Mouse (Mus musculus) neutrophil, adult 83 days (primary cell): ENCODE results near the gene Rad1. TPM values are rescaled to one million over a fixed set of nuclear protein-coding genes. Genes with fewer than 3 reads are reported as not detected.

Experiments used
- total RNA-seq, 2 experiments: library from RNA; stranded (reverse); gene quantifications; one replicate each; pipeline ENCODE4 v1.2.4; 2023

Gene Rad1
- total RNA-seq: 10 to 100 TPM; 10.8 to 12.5 TPM

DNA sequence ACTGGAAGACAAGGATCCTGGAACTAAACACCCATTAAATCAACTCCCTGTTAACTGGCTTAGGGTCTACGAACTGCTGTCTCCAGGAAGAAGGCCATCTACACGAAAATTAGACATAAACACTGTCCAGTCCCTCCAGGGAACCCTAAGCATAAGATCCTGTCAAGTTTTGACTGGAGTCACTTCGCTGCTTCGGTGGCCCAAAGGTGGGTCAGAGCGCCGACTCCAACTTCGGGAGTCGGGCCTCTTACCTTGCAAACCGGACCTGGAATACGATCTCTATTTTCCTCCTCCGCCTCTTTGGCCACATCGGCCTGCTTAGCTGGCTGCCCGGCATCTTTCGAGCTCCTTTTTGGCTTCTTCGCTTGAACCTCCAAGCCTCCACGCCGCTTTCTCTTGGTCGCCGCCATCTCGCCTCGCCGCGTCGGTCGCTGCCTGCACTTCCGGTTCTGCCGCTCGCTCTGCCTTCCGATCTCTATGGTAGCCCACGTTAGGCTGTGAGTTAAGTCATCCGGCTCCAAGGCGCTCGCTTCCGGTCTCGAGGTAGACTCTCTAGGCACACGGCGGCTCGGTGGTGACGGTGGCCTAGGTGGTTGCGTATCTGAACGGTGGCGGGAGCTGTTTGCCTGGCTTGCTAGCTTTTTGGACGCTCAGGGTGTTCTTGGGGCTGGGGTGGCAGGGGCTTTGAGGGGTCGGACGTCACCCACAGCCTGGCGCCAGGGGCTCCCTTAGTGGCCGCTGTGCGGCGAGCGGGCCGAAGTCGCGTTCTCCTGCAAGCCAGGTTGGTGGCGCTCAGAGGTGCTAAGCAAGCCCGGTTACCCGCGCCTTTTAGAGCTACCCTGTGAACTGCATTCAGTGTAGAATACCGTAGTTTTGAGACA lies at the start of gene Rad1, which contains the start of gene Brix1:
TSS of gene Rad1 (plus strand) at position 535 of the 881 bp plus-strand sequence.
TSS of gene Brix1 (minus strand) at position 464 of the 881 bp plus-strand sequence.

DNA sequence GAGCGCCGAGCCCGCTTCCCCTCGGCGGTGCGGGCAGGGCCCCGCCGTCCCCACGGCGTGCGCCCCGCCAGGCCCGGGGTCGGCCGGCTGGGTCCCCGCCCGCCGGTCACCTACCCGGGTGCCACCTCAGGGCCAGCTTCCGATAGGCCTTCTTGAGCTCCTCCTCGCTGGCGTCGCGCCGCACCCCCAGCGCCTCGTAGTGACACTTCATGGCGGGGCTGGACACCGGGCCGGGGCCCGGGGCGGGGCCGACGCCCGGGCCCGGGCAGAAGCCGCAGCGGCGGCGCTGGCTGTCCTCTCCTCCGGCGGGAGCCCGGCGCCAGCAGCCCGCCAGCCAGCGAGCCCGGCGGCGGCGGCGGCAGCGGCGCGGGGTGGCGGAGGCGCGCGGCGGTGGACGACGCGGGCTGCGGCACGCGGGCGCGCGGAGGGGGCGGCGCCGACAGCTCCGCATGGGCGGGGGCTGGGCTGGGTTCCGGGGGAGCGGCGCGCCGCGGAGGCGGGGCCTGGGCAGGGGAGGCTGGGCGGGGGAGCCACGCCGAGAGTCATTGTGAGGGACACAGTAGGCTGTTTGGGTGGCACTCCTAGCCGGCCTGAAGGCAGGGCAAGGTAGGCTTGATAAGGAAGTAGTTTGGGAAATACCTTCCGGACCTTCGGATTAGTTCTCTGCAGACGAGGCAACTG lies 15.5 kb upstream of the Rad1 start, which contains the start of gene Dnajc21:
TSS of gene Dnajc21 (minus strand) at position 366 of the 681 bp plus-strand sequence.

Other genes starting within 250 kb of the Rad1 start
- not detected for gene Gm21973, start 160.6 kb upstream of the Rad1 start, total RNA-seq
- not detected for gene Agxt2, start 127.5 kb upstream of the Rad1 start, total RNA-seq
- gene Dnajc21, start 15.5 kb upstream of the Rad1 start, total RNA-seq: 10 to 100 TPM; 10.3 to 12.6 TPM
- 10 to 100 TPM; 11.6 to 12.0 TPM for gene Brix1, start 71 bp upstream of the Rad1 start, total RNA-seq
- gene Ttc23l, start 72.7 kb downstream of the Rad1 start, total RNA-seq: not detected
- gene Rai14, start 228.6 kb downstream of the Rad1 start, total RNA-seq: 1 to 10 TPM; 1.1 to 1.9 TPM